Mouse (Mus musculus) mature B cell (primary cell): Measurements from ENCODE around the gene Bcl7b.

Source experiments
- in situ Hi-C: fragments of 300-500 bp; cut with MboI; formaldehyde crosslinking; loops from 2 replicates; pipeline ENCODE4 v1.14.3; 2019

Gene Bcl7b

GRCm38 (mm10) chr5:135168063-135169062 is at the start of gene Bcl7b:
Gene Bcl7b (plus strand): TSS chr5:135168283.
- in situ Hi-C loops, result no loop called here

GRCm38 (mm10) chr5:135118589-135119081 is 49.4 kb upstream of the Bcl7b start:
- in situ Hi-C loops, result loop anchor here (10.0 kb wide), 1 partner anchor 76 kb away; no protein-coding TSS in a partner anchor

GRCm38 (mm10) chr5:135120753-135121152 is 47.3 kb upstream of the Bcl7b start:
- in situ Hi-C loops, result no loop called here

- in situ Hi-C loops, result no loop called here
Observed at GRCm38 (mm10) chr5:135126121-135126520, 42.0 kb upstream of the Bcl7b start.

- in situ Hi-C loops, result no loop called here
Observed at GRCm38 (mm10) chr5:135127669-135128068, 40.4 kb upstream of the Bcl7b start.

GRCm38 (mm10) chr5:135129747-135130146 is 38.3 kb upstream of the Bcl7b start:
- in situ Hi-C loops, result no loop called here

GRCm38 (mm10) chr5:135133736-135134405 is 34.2 kb upstream of the Bcl7b start:
- in situ Hi-C loops, result no loop called here

GRCm38 (mm10) chr5:135134534-135134933 is 33.5 kb upstream of the Bcl7b start:
- in situ Hi-C loops, result no loop called here

- in situ Hi-C loops, result no loop called here
Observed at GRCm38 (mm10) chr5:135139881-135140280, 28.2 kb upstream of the Bcl7b start.

GRCm38 (mm10) chr5:135144469-135144868 is 23.6 kb upstream of the Bcl7b start:
- in situ Hi-C loops, result no loop called here

GRCm38 (mm10) chr5:135145532-135145931 is 22.6 kb upstream of the Bcl7b start:
- in situ Hi-C loops, result no loop called here

- in situ Hi-C loops, result no loop called here
Observed at GRCm38 (mm10) chr5:135145955-135146354, 22.1 kb upstream of the Bcl7b start.

GRCm38 (mm10) chr5:135148715-135149052 is 19.4 kb upstream of the Bcl7b start:
- in situ Hi-C loops, result no loop called here

- in situ Hi-C loops, result no loop called here
Observed at GRCm38 (mm10) chr5:135149053-135149819, 18.8 kb upstream of the Bcl7b start, which contains the start of gene Tbl2. Gene Tbl2 (plus strand): TSS chr5:135149657.

GRCm38 (mm10) chr5:135149820-135150178 is 18.3 kb upstream of the Bcl7b start:
- in situ Hi-C loops, result no loop called here

GRCm38 (mm10) chr5:135156496-135156895 is 11.6 kb upstream of the Bcl7b start:
- in situ Hi-C loops, result no loop called here

- in situ Hi-C loops, result no loop called here
Observed at GRCm38 (mm10) chr5:135161221-135161620, 6.9 kb upstream of the Bcl7b start.

GRCm38 (mm10) chr5:135161650-135162049 is 6.4 kb upstream of the Bcl7b start:
- in situ Hi-C loops, result no loop called here

GRCm38 (mm10) chr5:135162361-135162760 is 5.7 kb upstream of the Bcl7b start:
- in situ Hi-C loops, result no loop called here

- in situ Hi-C loops, result no loop called here
Observed at GRCm38 (mm10) chr5:135162821-135163220, 5.3 kb upstream of the Bcl7b start.

- in situ Hi-C loops, result no loop called here
Observed at GRCm38 (mm10) chr5:135166909-135167308, 1.2 kb upstream of the Bcl7b start.

- in situ Hi-C loops, result no loop called here
Observed at GRCm38 (mm10) chr5:135167469-135167868, 614 bp upstream of the Bcl7b start.
